Mouse (Mus musculus) hindbrain, embryonic 14.5 days (tissue): ENCODE data around the gene Foxn3. TPM values are rescaled to one million over a fixed set of nuclear protein-coding genes. Genes with fewer than 3 reads are reported as not detected.

Experiments used
- ATAC-seq: fragments of 200-750 bp; cut with Nextera tagmentation; 2 replicates; pipeline ENCODE4 v1.8.0; 2017; ENCODE audit warnings: moderate number of reproducible peaks, mild to moderate bottlenecking, moderate TSS enrichment, moderate library complexity; ENCODE audit not compliant: low FRiP score
- DNase-seq: peaks from one replicate; pipeline ENCODE4 v3.0.0-alpha.2; 2015; ENCODE audit warnings: low spot score
- H3K27ac ChIP-seq: fragments of 300-500 bp; sonication (generic); 2 replicates; pipeline ENCODE4 v1.5.1; 2014; ENCODE audit warnings: mild to moderate bottlenecking, moderate library complexity
- H3K27me3 ChIP-seq: fragments of 300-500 bp; sonication (generic); 2 replicates; pipeline ENCODE4 v1.6.1; 2014; ENCODE audit warnings: mild to moderate bottlenecking, low read length, mixed read lengths; ENCODE audit not compliant: control insufficient read depth, insufficient read depth
- H3K36me3 ChIP-seq: fragments of 300-500 bp; sonication (generic); replicated peaks from 2 replicates; pipeline ENCODE4 v1.6.1; 2014; ENCODE audit not compliant: control insufficient read depth, insufficient read depth
- H3K4me1 ChIP-seq: fragments of 300-500 bp; sonication (generic); replicated peaks from 2 replicates; pipeline ENCODE4 v1.6.1; 2014; ENCODE audit warnings: antibody characterized with exemption, low read length, mixed read lengths; ENCODE audit not compliant: control insufficient read depth, insufficient read depth
- H3K4me2 ChIP-seq: fragments of 300-500 bp; sonication (generic); replicated peaks from 2 replicates; pipeline ENCODE4 v1.6.1; 2014; ENCODE audit warnings: mild to moderate bottlenecking, moderate library complexity
- H3K4me3 ChIP-seq: fragments of 300-500 bp; sonication (generic); replicated peaks from 2 replicates; pipeline ENCODE4 v1.5.1; 2014; ENCODE audit warnings: mild to moderate bottlenecking, low read length
- H3K9ac ChIP-seq: fragments of 300-500 bp; sonication (generic); 2 replicates; pipeline ENCODE4 v1.6.1; 2014
- H3K9me3 ChIP-seq: fragments of 300-500 bp; sonication (generic); 2 replicates; pipeline ENCODE4 v1.6.1; 2016; ENCODE audit warnings: low read length; ENCODE audit not compliant: control insufficient read depth
- WGBS: fragments of 180-500 bp; shearing (Covaris S2); extraction: QIAGEN DNeasy Blood & Tissue Kit; methylation state at CpG from one replicate; pipeline ENCODE4 v1.1.7; 2014; 5-methylcytosine and 5-hydroxymethylcytosine counted together
- polyA plus RNA-seq: library from polyadenylated mRNA; unstranded; fragments of >200 nt; fragmentation: Nextera tagmentation; extraction: Ambion mirVana; gene quantifications from 2 replicates; pipeline ENCODE4 v1.2.1, GENCODE M21; 2014

Foxn3 gene
- polyA plus RNA-seq, 1 experiment from 2014 or later: 84.9 TPM

DNA sequence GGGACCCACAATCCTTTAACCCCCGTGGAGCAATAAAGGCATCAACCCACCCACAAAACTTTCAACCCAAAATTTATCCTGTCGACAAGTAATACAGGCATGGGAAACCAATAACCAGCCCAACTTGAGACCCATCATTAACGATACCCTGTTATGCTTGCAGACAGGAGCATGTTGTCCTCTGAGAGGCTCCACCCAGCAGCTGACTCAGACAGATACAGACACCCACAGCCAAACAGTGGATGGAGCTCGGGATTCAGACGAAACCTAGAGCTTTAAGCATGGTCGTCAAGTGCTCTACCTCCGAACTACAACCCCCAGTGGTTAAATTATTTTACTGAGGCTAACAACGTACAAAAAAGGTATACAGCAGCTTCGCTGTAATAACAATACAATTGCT, 182.1 kb downstream of the Foxn3 start:
- Histone ChIP-seq H3K4me1 (peaks cover 33% of the 10 kb centered on the region), H3K9ac (no peak overlapping the region), H3K36me3 (peaks cover 14% of the 10 kb centered on the region; the same call in 1 of the 2 replicates), H3K9me3 (no peaks in the 10 kb centered on the region), H3K27me3 (no peaks in the 10 kb centered on the region), H3K4me2 (no peak overlapping the region), H3K27ac (no peak overlapping the region), H3K4me3 (no peak overlapping the region)
- ATAC-seq (no peak), DNase-seq (no peak)
- 92% methylated on average over 9 of the region's 9 CpGs for WGBS

DNA sequence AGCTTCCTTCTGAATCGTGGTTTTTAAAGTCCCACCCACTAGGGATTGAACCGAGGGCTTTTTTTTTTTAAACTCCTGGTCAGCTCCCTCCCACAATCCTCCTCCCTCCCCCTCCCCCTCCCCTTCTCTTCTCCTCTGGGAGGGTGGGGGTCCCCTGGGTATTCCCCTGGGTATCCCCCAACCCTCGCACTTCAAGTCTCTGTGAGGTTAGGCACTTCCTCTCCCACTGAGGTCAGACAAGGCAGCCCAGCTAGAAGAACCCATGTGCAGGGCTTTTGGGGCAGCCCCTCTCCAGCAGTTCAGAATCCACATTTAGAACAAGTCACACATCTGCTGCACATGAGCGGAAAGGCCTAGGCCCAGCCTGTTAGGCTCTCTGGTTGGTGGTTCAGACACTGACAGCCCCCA, 182.5 kb downstream of the Foxn3 start:
- peaks cover 38% of the 10 kb centered on the region for H3K4me1 ChIP-seq
- WGBS: 63% methylated on average over 4 of the region's 4 CpGs
- no peak overlapping the region for H3K4me2 ChIP-seq
- DNase-seq (no peak), ATAC-seq (no peak)
- H3K27ac ChIP-seq: no peak overlapping the region
- H3K36me3 ChIP-seq: peaks cover 14% of the 10 kb centered on the region; the same call in 1 of the 2 replicates
- H3K9me3 ChIP-seq: no peaks in the 10 kb centered on the region
- H3K9ac ChIP-seq: no peak overlapping the region
- H3K4me3 ChIP-seq: no peak overlapping the region
- no peaks in the 10 kb centered on the region for H3K27me3 ChIP-seq

DNA sequence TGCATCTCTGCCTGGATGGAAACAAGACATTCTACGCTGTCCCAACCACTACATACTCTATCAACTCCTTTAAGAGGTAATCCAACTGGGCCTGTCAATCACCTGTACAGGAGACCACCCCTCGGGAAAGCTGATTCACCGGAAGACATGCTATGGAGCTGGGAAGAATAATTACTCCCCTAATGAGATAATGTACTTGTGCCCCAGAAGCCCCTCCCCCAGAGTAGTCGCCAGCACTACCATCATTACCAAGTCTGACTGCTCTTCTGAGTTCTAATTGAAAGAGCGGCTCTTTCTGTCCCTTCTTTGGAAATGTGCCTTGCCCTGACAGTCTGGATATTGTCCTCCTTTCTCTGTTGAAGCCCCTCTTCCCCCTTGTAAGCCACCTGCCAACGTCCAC, 183.3 kb downstream of the Foxn3 start:
- H3K4me3 ChIP-seq: no peak overlapping the region
- peaks cover 14% of the 10 kb centered on the region; the same call in 1 of the 2 replicates for H3K36me3 ChIP-seq
- ATAC-seq (no peak), DNase-seq (no peak)
- peaks cover 45% of the 10 kb centered on the region for H3K4me1 ChIP-seq
- no peak overlapping the region for H3K4me2 ChIP-seq
- 0 out of 2 replicates have a peak overlapping the region, but pooled peaks have one; percentile 14 for H3K27ac ChIP-seq
- no peaks in the 10 kb centered on the region for H3K27me3 ChIP-seq
- no peak overlapping the region for H3K9ac ChIP-seq
- H3K9me3 ChIP-seq: no peaks in the 10 kb centered on the region
- WGBS: 44% methylated on average over 6 of the region's 6 CpGs

DNA sequence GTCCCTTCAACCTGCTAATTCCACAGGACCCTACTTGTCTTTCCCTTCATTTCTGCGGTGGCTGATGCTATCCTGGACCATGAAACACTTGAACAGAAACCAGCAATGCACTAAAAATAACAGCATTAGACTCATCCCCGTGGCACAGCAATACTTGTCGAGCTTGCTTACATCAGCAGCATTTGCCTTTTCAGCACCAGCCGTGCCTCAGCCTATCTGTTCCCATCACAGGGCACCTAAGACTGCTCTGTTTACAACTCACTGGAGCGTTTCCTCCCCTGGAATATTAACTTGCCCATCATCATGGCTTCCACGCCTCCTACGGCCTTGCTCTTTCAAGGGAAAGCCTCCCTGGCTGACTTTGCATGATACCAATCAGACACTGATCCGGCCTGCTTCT, 185.1 kb downstream of the Foxn3 start:
- DNase-seq: no peak
- Histone ChIP-seq H3K27ac (no peak overlapping the region), H3K4me1 (peaks cover 46% of the 10 kb centered on the region), H3K27me3 (no peaks in the 10 kb centered on the region), H3K4me3 (no peak overlapping the region), H3K4me2 (no peak overlapping the region), H3K9ac (no peak overlapping the region), H3K9me3 (no peaks in the 10 kb centered on the region), H3K36me3 (peaks cover 14% of the 10 kb centered on the region; the same call in 1 of the 2 replicates)
- 57% methylated on average over 8 of the region's 8 CpGs for WGBS
- no peak for ATAC-seq

DNA sequence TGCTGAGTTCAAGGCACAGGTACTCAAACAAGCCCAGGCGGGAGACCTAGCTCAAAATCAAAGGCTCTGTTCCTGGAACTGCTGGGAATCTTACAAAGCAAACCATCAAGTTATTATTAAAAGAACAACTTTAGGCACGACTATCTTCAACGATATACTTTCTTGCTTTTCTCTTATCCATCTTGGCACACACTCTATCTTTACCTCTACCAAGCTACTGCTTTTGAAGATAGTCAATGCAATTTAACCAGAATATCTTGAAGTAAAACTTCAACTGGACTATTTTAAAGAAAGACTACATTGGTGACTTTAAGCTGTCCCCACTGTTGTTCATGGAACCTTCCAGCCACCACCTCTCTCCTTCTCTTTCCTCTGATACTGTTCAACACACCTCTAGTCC, 185.7 kb downstream of the Foxn3 start:
- DNase-seq: no peak
- no peaks in the 10 kb centered on the region for H3K27me3 ChIP-seq
- no peak overlapping the region for H3K4me3 ChIP-seq
- WGBS: 79% methylated on average over 3 of the region's 3 CpGs
- H3K9ac ChIP-seq: no peak overlapping the region
- no peaks in the 10 kb centered on the region for H3K9me3 ChIP-seq
- H3K36me3 ChIP-seq: peaks cover 10% of the 10 kb centered on the region; the same call in 1 of the 2 replicates
- ATAC-seq: no peak
- H3K4me1 ChIP-seq: peaks cover 46% of the 10 kb centered on the region
- H3K27ac ChIP-seq: no peak overlapping the region
- no peak overlapping the region for H3K4me2 ChIP-seq

DNA sequence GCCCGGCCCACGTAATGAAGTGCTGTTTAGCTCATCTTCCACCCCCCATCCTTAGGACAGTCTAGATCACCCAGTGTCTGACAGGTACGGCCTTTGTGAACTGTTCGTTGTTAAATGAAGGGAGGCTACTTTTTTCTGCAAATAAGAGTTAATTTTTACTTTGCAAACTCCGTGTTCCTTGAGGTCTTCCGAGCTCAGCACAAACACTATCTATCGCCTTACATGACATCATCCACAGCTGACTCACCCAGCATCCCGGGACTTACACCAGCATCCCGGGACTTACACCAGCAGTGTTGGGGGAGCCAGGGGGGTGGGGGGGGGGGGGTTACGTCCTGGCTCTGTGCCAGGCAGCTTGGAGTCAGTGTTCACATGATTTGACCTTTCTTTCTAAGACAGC, 186.3 kb downstream of the Foxn3 start:
- 76% methylated on average over 10 of the region's 10 CpGs for WGBS
- no peak overlapping the region for H3K27ac ChIP-seq
- H3K36me3 ChIP-seq: peaks cover 7% of the 10 kb centered on the region; the same call in 1 of the 2 replicates
- H3K4me3 ChIP-seq: no peak overlapping the region
- H3K4me2 ChIP-seq: no peak overlapping the region
- no peaks in the 10 kb centered on the region for H3K27me3 ChIP-seq
- no peak for ATAC-seq
- H3K4me1 ChIP-seq: peaks cover 46% of the 10 kb centered on the region
- H3K9me3 ChIP-seq: no peaks in the 10 kb centered on the region
- no peak for DNase-seq
- no peak overlapping the region for H3K9ac ChIP-seq

DNA sequence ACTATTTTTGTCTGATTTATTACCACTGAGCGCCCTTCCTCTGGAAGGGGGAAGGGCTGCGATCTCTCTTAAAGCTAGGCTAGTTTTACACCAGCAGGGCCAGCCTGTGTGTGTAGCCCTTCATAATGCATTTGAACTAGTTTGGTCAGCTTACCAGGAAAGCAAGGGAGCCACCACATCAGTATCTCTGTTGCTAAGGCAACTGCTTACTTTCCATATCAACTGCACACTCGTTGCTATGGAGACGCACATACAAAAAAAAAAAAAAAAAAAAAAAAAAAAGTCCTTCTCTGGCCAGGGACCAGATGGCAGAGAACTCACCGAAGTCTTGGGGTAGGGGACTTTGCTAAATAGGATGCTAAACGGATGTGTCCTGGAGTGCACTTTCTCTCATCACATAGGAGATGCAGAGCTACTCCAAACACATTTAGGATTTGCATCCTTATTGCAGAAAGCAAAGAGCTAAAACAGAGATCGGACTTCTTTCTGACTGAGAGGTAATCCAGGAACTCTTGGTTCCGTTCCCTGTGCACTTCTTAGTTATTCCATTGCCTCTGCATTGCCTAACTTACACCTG, 187.4 kb downstream of the Foxn3 start:
- DNase-seq (peak; percentile 63), ATAC-seq (peak; percentile 56)
- 56% methylated on average over 8 of the region's 8 CpGs for WGBS
- Histone ChIP-seq H3K4me2 (no peak overlapping the region), H3K4me3 (no peak overlapping the region), H3K9me3 (no peaks in the 10 kb centered on the region), H3K9ac (no peak overlapping the region), H3K4me1 (peaks cover 46% of the 10 kb centered on the region), H3K27ac (no peak overlapping the region), H3K36me3 (no peaks in the 10 kb centered on the region), H3K27me3 (no peaks in the 10 kb centered on the region)

DNA sequence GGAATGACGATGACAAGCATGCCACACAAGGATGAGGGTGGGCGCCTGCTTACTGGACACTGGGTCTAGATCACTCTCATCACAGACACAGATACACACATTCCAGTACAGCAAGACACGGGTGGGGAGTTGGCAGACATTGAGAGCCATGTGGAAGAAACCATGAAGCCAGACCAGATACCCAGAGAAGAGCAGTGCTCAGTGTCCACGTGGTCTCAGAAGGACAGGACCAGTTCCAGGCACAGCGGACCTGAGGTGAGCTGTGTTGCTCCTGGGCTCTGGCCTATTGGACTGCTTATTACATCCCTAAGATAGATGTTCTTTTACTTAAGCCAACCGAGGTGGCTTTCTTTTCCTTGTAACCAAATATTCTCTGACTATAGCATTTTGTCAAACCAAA, 188.0 kb downstream of the Foxn3 start:
- Histone ChIP-seq H3K4me3 (no peak overlapping the region), H3K9me3 (no peaks in the 10 kb centered on the region), H3K27me3 (no peaks in the 10 kb centered on the region), H3K36me3 (no peaks in the 10 kb centered on the region), H3K27ac (no peak overlapping the region), H3K4me2 (no peak overlapping the region), H3K4me1 (peaks cover 50% of the 10 kb centered on the region), H3K9ac (no peak overlapping the region)
- ATAC-seq (no peak), DNase-seq (no peak)
- 86% methylated on average over 6 of the region's 6 CpGs for WGBS

DNA sequence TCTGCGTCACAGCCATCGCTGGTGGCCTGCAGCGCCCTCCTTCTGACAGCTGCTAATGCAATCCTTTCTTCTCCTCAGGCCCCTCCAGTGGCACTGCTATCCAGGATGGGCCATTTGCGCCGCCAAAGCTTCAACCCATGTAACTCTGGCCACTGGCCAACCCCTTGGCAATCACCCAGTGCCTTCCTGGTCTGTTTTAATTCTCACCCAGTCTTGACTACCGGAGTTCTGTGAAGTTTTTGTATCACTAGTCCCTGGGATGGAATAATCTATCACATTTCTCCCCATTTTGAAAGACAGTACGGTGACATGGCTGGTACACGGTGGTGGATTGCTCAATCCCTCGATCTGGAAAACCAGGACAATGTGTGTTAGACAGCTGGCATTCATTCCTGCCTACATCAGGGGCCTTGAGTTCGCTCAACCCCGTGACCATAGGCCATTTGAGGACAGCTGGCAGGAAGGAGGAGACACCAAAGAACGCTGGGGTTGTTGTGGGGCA, 189.2 kb downstream of the Foxn3 start:
- no peaks in the 10 kb centered on the region for H3K36me3 ChIP-seq
- H3K9me3 ChIP-seq: no peaks in the 10 kb centered on the region
- no peak overlapping the region for H3K4me3 ChIP-seq
- DNase-seq: peak; percentile 64
- no peak overlapping the region for H3K4me2 ChIP-seq
- H3K4me1 ChIP-seq: peaks cover 44% of the 10 kb centered on the region
- H3K27me3 ChIP-seq: no peaks in the 10 kb centered on the region
- 0 out of 2 replicates have a peak overlapping the region, but pooled peaks have one; percentile 22 for H3K27ac ChIP-seq
- H3K9ac ChIP-seq: no peak overlapping the region
- no peak for ATAC-seq
- 69% methylated on average over 12 of the region's 12 CpGs for WGBS
